Mouse (Mus musculus): ENCODE measurements around the gene Pla2g3. TPM values are rescaled to one million over a fixed set of nuclear protein-coding genes. Genes with fewer than 3 reads are reported as not detected.

The Pla2g3 gene
- total RNA-seq (2021): under 1 TPM in 1 of 2 experiments, not detected in 1; 0.14 TPM
- 0.52 and 0.65 TPM in 2 replicates for polyA plus RNA-seq (2012; rRNA removed)
- long read RNA-seq: 0 reads

GRCm38 (mm10) chr11:3487952-3488570, at the start of gene Pla2g3:
Pla2g3 (plus strand) TSS chr11:3488284.
- DNase-seq: no peak

- DNase-seq: peak; percentile 49
Observed at GRCm38 (mm10) chr11:3441696-3442443, 46.2 kb upstream of the Pla2g3 start.

DNA sequence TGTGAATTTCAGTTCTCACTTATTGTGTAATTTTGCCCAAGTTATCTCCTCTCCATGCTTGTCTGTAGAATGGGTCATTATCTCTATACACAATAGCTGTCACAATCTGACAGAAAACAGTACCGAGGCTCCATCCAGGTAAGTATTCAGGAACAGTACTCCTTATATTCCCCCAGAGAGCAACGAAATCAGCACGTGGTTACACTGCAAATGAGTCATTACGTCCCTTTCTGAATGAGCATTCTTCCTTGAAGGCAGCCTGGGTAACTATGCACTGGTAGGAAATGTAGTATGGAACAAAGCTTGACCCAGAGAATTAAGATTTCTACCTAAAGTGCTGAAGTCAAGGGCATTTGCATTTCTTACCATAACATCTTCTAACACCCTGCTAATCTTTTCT, 45.4 kb upstream of the Pla2g3 start:
- DNase-seq: no peak

- no peak for DNase-seq
Observed at GRCm38 (mm10) chr11:3443091-3443490, 45.0 kb upstream of the Pla2g3 start.

GRCm38 (mm10) chr11:3444875-3445274, 43.2 kb upstream of the Pla2g3 start:
- DNase-seq: no peak

- DNase-seq: no peak
Observed at GRCm38 (mm10) chr11:3451701-3452163, 36.4 kb upstream of the Pla2g3 start.

DNA sequence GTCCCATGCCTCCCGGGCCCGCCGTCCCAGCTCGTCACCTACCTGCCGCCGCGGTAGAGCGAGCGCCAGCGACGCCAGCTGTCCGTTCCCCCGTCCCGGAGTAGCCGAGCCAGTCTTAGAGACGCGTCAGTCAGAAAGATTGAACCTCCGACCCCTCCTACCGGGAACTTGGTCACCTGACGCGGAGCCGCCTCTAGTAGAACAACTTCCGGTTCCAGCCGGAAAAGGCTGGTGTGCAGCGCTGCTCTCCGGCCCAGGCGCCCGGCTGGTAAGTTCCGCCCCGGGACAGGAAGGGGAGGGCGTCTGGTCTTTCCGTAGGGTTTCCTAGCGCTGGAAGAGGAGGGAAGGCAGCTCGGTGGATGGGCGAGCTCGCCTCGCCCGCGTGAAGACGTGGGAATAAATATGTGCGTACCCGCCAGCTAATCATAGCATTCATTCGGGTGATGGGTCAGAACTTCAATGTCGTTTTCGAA, 35.9 kb upstream of the Pla2g3 start, which contains the start of gene Rnf185:
Gene Rnf185 (minus strand): TSS at position 197 of the 473 bp plus-strand sequence.
- DNase-seq: peak; percentile 97

GRCm38 (mm10) chr11:3452769-3453168, 35.3 kb upstream of the Pla2g3 start:
- no peak for DNase-seq

DNA sequence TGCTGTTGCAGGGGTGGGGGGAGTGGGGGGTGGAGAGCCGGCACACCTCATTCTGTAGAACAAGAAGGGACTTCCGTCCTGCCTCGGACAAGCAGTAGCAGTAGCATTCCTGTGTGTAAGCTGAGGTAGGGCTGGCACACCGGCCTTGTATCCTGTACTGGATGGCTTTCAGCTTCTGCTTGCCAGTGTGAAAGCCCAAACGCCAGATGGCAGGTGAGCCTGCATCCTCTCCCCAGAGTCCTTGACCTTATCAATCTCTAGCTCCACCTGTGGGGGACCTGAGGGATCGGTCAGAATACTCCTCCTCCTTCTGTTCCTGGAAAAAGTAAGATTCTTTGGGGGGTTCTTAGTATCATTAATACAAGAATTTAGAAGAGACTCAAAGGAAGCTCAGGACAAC, 34.6 kb upstream of the Pla2g3 start:
- DNase-seq: no peak

DNA sequence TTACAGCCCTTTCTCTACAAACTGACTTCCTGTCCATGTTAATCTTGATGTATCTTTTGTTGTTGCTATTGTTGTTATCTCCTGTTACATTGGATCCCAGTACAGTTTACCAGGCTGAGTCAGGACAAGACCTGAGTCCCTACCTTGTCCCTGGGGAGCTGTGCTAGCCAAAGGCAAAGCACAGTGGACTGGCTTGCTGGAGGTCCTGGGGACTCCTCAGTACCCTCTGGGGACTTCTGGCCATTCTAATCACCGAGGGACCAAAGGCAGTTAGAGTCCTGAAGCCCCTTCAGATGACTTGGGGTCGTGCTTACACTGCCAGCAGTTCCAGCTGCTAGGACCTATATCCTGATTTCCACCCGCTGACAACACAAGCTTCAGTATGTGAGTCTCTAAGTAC, 33.6 kb upstream of the Pla2g3 start:
- no peak for DNase-seq

DNA sequence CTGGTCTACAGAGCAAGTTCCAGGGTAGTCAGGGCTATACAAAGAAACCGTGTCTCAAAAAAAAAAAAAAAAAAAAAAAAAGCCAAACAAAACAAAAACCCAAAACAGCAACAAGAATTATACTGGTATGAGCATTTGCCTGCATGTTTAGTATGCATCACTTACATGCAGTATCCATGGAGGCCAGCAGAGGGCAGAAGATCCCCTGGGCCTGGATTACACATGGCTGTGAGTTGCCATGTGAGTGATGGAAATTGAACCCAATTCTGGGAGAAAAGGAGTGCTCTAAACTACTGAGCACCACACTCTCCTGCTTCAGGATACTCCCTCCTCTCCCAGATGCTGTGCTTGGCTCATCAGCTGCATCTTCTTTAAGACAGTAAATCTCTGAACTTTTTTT, 31.7 kb upstream of the Pla2g3 start:
- peak; percentile 53 for DNase-seq

DNA sequence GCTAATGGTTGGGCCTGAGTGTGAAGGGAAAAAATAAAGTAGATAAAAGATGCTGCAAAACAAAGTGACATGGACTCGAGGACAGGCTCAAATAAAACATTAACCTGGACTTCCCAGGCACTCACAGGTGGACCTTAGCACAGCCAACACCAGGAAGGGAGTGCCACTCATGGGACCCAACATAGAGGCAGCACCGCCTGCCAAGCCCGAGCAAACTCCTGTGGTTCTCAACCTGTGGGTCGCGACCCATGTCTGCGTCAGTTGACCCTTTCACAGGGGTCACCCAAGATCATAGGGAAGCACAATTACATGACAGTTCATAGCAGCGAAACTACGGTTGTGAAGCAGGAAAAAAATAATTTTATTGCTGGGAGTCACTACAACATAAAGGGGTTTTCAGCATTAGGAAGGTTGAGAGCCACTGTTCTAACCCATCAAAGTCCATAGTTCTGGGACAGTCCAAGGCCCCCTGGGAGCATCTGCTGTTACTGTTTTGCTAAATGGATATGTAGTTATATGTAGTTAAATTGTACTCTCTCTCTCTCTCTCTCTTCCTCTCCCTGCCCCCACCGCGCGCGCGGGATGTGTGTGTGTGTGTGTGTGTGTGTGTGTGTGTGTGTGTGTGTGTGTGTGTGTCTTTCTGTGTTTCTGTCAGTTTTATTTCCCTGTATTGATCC, 29.5 kb upstream of the Pla2g3 start:
- DNase-seq: no peak

DNA sequence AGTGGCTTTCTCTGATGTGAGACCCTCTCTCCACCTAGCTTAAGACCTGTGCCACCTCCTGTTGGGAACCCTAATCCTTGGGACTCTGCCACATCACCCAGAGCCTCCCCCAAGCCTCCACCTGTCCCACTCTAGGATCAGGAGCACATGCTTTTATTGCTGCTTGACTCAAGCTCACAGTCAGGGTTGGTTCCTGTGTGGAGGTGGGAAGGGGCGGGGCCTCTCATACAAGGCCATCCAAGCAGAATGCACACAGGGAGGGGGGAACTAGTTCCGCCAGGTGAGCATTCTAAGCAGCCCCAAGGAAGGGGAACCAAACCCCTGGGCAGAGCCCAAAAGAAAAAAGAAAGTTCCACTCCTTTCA, 29.0 kb upstream of the Pla2g3 start:
- DNase-seq: no peak

DNA sequence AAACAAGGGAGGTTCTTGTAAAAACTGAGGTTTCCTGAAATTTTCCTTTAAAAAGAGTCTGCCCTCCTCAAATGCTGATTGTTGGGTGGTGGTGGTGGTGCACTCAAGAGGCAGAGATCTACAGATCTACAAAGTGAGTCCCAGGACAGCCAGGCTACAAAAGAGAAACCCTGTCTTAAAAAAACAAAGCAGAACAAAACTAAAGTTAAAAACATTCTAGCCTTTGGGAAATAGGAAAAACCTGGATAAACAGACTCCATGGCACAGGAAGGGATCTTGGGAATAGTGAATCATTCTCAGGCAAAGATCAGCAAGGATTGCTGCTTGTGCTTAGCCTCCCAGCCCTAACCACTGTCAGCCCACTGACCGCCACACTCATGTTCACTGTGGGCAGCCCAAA, 25.2 kb upstream of the Pla2g3 start:
- DNase-seq: no peak

DNA sequence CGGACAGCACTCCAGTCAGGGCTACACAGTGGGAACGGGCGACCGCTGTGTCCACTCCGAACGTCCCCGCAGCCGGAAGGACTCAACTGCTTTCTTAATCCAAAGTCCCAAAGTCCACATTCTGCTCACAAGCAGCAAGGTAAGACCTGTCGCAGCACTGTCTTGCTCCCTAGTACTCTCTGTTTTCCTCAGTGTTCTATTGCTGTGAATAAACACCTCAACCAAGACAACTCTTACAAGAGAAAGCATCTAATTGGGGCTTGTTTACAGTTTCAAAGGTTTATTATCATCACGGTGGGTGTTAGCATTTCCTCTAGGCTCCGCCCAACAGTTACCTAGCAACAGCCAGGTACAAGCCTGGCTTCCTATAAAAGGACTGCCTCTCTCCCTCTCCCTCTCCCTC, 16.6 kb upstream of the Pla2g3 start:
- no peak for DNase-seq

DNA sequence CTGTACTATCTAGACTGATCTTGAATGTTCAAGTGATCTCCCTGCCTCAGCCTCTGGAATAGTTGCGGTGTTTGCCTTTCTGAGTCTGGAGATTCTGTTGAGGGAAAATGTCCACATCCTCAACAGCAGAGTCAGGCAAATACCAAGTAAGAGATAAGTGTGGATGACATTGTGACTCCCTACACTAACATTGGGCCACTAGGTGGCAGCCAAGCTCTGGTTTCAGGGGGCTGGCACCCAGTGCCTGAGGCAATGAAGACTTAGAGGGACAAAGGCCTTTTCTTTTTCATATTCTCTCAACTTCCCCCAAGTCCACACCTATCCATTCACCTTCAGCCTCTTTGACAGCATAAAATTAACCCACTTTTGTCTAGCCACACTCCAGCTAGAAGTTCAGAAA, 15.6 kb upstream of the Pla2g3 start:
- DNase-seq: peak; percentile 82

DNA sequence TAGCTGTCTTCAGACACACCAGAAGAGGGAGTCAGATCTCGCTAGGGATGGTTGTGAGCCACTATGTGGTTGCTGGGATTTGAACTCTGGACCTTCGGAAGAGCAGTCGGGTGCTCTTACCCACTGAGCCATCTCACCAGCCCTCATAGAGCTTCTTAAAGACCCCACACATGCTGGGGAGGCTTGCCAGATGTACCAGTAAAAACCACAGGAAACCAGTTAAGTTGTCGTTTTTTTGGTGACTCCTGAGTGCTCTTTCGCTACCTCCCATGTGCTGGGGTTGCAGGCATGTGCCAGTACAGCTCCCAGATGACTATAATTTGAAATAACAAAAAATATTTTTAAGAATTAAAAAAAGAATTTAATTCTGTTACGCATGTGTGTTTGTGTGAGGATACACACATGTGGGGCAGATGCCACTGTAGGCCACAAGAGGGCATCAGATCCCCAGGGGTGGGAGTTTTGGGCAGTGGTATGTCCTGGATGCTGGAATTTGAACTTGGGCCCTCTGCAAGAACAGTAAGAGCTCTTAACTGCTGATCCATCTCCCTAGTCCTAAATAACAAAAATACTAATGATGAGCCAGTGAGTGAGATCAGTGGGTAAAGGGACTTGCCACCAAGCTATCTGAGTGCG, 13.5 kb upstream of the Pla2g3 start:
- DNase-seq: peak; percentile 42

DNA sequence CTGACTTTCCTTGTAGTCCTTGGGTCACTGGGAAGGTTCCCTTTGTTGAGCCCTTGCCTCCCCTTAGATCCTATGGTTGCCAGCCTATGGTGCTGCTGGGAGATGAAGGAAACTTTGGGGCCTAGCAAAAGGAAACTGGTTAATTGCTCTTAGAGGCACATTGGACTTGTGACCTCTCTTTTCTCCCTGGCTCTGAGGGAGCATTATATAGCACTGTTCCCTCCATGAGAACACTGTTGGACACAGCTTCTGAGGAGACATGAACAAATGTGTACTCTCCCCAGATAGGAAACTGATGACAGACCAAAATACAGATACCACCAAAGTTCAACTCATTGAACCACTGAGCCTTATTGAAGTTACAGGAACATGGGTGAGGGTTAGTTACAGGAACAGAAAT, 12.6 kb upstream of the Pla2g3 start:
- no peak for DNase-seq

DNA sequence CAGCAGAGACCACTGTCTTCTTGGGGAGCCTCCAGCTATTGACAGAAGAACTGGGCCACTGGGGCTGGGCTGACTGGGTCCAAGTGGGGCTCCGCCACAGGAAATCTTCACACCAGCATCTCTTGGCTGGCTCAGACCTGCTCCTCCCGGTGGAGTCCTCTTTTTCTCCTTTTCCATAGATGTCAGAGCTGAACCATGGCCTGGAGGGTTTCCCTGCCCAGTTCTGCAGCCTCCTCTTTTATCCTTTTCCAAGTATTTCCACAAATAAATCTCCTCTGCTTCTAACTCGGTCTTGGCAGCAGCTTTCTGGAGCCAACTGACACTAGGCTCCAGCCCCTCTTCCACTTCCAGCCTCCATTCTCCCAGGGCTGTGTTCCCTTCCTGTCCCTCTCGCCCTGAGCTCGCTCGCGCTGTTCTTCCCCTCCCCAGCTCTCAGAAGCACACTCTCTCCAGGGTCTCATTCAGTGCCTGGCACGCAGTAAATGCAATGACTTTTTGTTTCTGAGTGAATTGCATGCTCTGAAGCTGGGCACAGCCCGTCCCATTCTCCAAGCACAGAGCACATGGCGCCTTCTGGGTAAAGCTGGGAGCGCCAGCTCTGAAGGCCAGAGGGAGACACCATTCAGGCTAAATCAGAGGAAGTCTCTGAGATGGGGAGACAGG, 4.0 kb upstream of the Pla2g3 start:
- peak; percentile 36 for DNase-seq

DNA sequence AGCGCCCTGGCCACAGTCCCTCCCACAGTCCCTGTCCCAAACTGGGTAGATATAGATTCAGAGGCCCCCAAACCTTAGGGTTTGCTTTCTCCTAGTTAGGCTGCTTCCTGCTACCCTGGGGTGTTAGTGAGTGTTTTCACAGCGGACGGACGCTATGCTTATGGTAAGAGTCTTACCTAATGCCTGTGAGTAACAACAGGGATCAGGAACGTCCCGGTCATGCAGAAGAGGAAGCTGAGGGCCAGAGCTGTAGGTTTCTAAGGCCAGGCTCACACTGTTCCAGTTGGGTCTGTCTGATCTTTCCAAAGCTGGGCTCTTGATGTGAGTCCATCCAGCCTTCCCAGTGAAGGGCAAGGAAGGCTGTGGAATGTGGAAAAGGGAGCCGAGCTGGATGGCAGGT, 1.7 kb upstream of the Pla2g3 start:
- no peak for DNase-seq

DNA sequence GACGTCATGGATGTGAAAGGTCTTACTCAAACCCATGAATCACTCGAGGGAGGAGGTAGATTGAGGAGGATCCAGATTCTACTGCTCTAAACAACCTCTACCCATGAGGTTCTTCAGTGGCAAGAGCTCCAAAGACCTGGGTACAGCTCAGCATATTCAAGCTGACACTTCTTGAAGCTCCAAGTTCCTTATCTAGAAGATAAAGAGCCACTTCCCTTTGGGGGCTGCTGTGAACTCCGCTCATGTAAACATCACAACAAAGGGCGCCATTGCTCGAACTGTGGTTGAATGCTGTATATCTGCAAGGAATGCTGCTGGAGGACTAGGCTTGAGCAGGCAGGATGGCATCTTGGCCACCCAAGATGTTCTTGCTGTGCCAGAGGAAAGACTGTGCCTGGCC, 952 bp downstream of the Pla2g3 start:
- no peak for DNase-seq

- DNase-seq: no peak
Observed at GRCm38 (mm10) chr11:3492748-3493147, 4.7 kb downstream of the Pla2g3 start.

All from adrenal gland, adult 2 months (tissue).